Mouse (Mus musculus): ENCODE measurements around the gene Fhl1.

DNA sequence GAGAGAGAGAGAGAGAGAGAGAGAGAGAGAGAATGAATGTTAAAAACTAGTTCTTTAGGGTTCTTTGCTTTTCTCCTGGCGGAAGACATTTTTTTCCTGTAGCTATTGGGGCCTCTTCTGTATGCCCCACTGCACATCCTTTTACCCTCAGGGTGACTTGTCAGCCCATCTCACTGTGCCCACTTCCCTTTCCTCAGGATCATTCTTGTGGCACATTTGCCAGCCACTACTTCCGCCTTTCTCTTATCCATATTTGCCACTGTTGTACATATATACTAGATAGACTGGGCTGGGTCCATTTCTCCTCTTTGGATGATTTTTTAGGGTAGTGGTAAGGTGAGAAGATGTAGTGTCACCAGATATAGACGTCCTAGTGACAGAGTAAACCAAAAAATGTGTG is 9.8 kb downstream of the Fhl1 start:
- TF ChIP-seq POLR2A (IDR thresholded peaks at IDR 0.05; ENCODE audit: control insufficient read depth, extremely low read depth, insufficient read depth, low read length, poor library complexity) (no peak), CTCF (IDR thresholded peaks at IDR 0.05; ENCODE audit: borderline replicate concordance, control insufficient read depth, extremely low read depth, insufficient read depth, low read length, poor library complexity) (no peak)
